Mouse (Mus musculus): ENCODE measurements around the gene Slc22a17.

DNA sequence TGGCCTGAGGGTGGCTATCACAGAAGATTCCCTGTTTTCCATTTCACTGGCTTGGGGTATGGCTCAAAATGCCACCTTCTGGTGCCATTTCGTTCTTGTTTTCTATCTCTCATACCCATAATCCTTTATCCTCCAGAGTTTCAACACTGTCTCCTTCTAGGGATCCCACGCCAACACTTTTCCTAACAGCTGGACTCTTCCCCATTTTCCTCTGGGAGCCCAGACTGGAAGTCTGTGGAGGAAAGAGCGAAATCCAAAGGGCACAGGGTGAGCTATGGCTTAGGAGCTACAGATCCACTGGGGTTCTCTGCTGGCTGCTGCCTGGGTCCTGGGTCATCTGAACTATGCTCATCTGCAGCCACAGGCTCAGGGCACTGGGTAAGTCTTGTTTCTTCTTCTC, 38.8 kb downstream of the Slc22a17 start:
- TF ChIP-seq CTCF (IDR thresholded peaks at IDR 0.05; ENCODE audit: low read depth, low read length) (no peak), POLR2A (IDR thresholded peaks at IDR 0.05; ENCODE audit: borderline replicate concordance, low read depth, low read length) (no peak)
